Mouse (Mus musculus): Measurements from ENCODE around the gene Fmnl3. TPM values are rescaled to one million over a fixed set of nuclear protein-coding genes. Genes with fewer than 3 reads are reported as not detected.

Gene Fmnl3
- polyA plus RNA-seq, 1 experiment: 30.1 TPM

- DNase-seq (ENCODE audit: low read depth): no peak
- TF ChIP-seq CTCF (IDR thresholded peaks at IDR 0.05; ENCODE audit: borderline replicate concordance, extremely low read depth, insufficient read depth, insufficient read length): no peak
- TF ChIP-seq POLR2A (IDR thresholded peaks at IDR 0.05; ENCODE audit: borderline replicate concordance, extremely low read depth, insufficient read depth, insufficient read length, poor library complexity, severe bottlenecking): no peak
Measured at GRCm38 (mm10) chr15:99324151-99324550, 46.1 kb downstream of the Fmnl3 start.

GRCm38 (mm10) chr15:99320978-99321377 lies 49.3 kb downstream of the Fmnl3 start:
- TF ChIP-seq CTCF (IDR thresholded peaks at IDR 0.05; ENCODE audit: borderline replicate concordance, extremely low read depth, insufficient read depth, insufficient read length) (no peak), POLR2A (IDR thresholded peaks at IDR 0.05; ENCODE audit: borderline replicate concordance, extremely low read depth, insufficient read depth, insufficient read length, poor library complexity, severe bottlenecking) (no peak)
- no peak for DNase-seq (ENCODE audit: low read depth)

GRCm38 (mm10) chr15:99320168-99320674 lies 50.1 kb downstream of the Fmnl3 start:
- DNase-seq (ENCODE audit: low read depth): no peak
- TF ChIP-seq POLR2A (IDR thresholded peaks at IDR 0.05; ENCODE audit: borderline replicate concordance, extremely low read depth, insufficient read depth, insufficient read length, poor library complexity, severe bottlenecking) (no peak), CTCF (IDR thresholded peaks at IDR 0.05; ENCODE audit: borderline replicate concordance, extremely low read depth, insufficient read depth, insufficient read length) (no peak)

GRCm38 (mm10) chr15:99319411-99319871 lies 50.8 kb downstream of the Fmnl3 start:
- no peak for DNase-seq (ENCODE audit: low read depth)

GRCm38 (mm10) chr15:99318861-99319410 lies 51.3 kb downstream of the Fmnl3 start:
- DNase-seq (ENCODE audit: low read depth): no peak
- TF ChIP-seq CTCF (IDR thresholded peaks at IDR 0.05; ENCODE audit: borderline replicate concordance, extremely low read depth, insufficient read depth, insufficient read length) (no peak), POLR2A (IDR thresholded peaks at IDR 0.05; ENCODE audit: borderline replicate concordance, extremely low read depth, insufficient read depth, insufficient read length, poor library complexity, severe bottlenecking) (no peak)

More at GRCm38 (mm10) chr15:99319411-99319871, 50.8 kb downstream of the Fmnl3 start:
- TF ChIP-seq CTCF (IDR thresholded peaks at IDR 0.05; ENCODE audit: borderline replicate concordance, extremely low read depth, insufficient read depth, insufficient read length) (no peak), POLR2A (IDR thresholded peaks at IDR 0.05; ENCODE audit: borderline replicate concordance, extremely low read depth, insufficient read depth, insufficient read length, poor library complexity, severe bottlenecking) (no peak)

GRCm38 (mm10) chr15:99318071-99318470 lies 52.2 kb downstream of the Fmnl3 start:
- no peak for TF ChIP-seq POLR2A (IDR thresholded peaks at IDR 0.05; ENCODE audit: borderline replicate concordance, extremely low read depth, insufficient read depth, insufficient read length, poor library complexity, severe bottlenecking)
- no peak for TF ChIP-seq CTCF (IDR thresholded peaks at IDR 0.05; ENCODE audit: borderline replicate concordance, extremely low read depth, insufficient read depth, insufficient read length)
- no peak for DNase-seq (ENCODE audit: low read depth)

- TF ChIP-seq CTCF (IDR thresholded peaks at IDR 0.05; ENCODE audit: borderline replicate concordance, extremely low read depth, insufficient read depth, insufficient read length): no peak
- no peak for TF ChIP-seq POLR2A (IDR thresholded peaks at IDR 0.05; ENCODE audit: borderline replicate concordance, extremely low read depth, insufficient read depth, insufficient read length, poor library complexity, severe bottlenecking)
- DNase-seq (ENCODE audit: low read depth): peak; percentile 15
Measured at GRCm38 (mm10) chr15:99317267-99317651, 53.0 kb downstream of the Fmnl3 start.

- TF ChIP-seq CTCF (IDR thresholded peaks at IDR 0.05; ENCODE audit: borderline replicate concordance, extremely low read depth, insufficient read depth, insufficient read length) (peak; percentile 84), POLR2A (IDR thresholded peaks at IDR 0.05; ENCODE audit: borderline replicate concordance, extremely low read depth, insufficient read depth, insufficient read length, poor library complexity, severe bottlenecking) (no peak)
- DNase-seq (ENCODE audit: low read depth): peak; percentile 88
Measured at GRCm38 (mm10) chr15:99316314-99317266, 53.7 kb downstream of the Fmnl3 start.

- DNase-seq (ENCODE audit: low read depth): no peak
- TF ChIP-seq POLR2A (IDR thresholded peaks at IDR 0.05; ENCODE audit: borderline replicate concordance, extremely low read depth, insufficient read depth, insufficient read length, poor library complexity, severe bottlenecking): no peak
- no peak for TF ChIP-seq CTCF (IDR thresholded peaks at IDR 0.05; ENCODE audit: borderline replicate concordance, extremely low read depth, insufficient read depth, insufficient read length)
Measured at GRCm38 (mm10) chr15:99314891-99315290, 55.4 kb downstream of the Fmnl3 start.

- DNase-seq (ENCODE audit: low read depth): no peak
- no peak for TF ChIP-seq CTCF (IDR thresholded peaks at IDR 0.05; ENCODE audit: borderline replicate concordance, extremely low read depth, insufficient read depth, insufficient read length)
- no peak for TF ChIP-seq POLR2A (IDR thresholded peaks at IDR 0.05; ENCODE audit: borderline replicate concordance, extremely low read depth, insufficient read depth, insufficient read length, poor library complexity, severe bottlenecking)
Measured at GRCm38 (mm10) chr15:99310617-99311016, 59.7 kb downstream of the Fmnl3 start.

GRCm38 (mm10) chr15:99309549-99309948 lies 60.7 kb downstream of the Fmnl3 start:
- no peak for DNase-seq (ENCODE audit: low read depth)
- TF ChIP-seq POLR2A (IDR thresholded peaks at IDR 0.05; ENCODE audit: borderline replicate concordance, extremely low read depth, insufficient read depth, insufficient read length, poor library complexity, severe bottlenecking) (no peak), CTCF (IDR thresholded peaks at IDR 0.05; ENCODE audit: borderline replicate concordance, extremely low read depth, insufficient read depth, insufficient read length) (no peak)
